Mouse (Mus musculus) MEL (cell line): Measurements from ENCODE around the gene Syt1. TPM values are rescaled to one million over a fixed set of nuclear protein-coding genes. Genes with fewer than 3 reads are reported as not detected.

Experiments used
- DNase-seq: peaks from one replicate; pipeline ENCODE4 v3.0.0; 2011; ENCODE audit warnings: low read depth, low spot score
- H3K27ac ChIP-seq: 2 replicates; pipeline ENCODE4 v1.5.1; 2012; ENCODE audit warnings: low read depth, mild to moderate bottlenecking, control low read depth, low read length, moderate library complexity; ENCODE audit not compliant: control insufficient read depth
- H3K27me3 ChIP-seq, 2 experiments: fragments of 150-350 bp in 1 of 2; sonication (generic) in 1 of 2; 2 replicates each; pipeline ENCODE4 v1.6.1; 2012; ENCODE audit warnings: low read length in 2 of 2, mild to moderate bottlenecking in 2 of 2, improper control_type of control experiment in 1 of 2, moderate library complexity in 1 of 2; ENCODE audit not compliant: insufficient read depth in 2 of 2, control insufficient read depth in 1 of 2
- H3K36me3 ChIP-seq, 2 experiments: 2 replicates each; pipeline ENCODE4 v1.6.1; 2012 to 2014; ENCODE audit warnings: low read length in 2 of 2, improper control_type of control experiment in 1 of 2, inconsistent platforms in 1 of 2, mild to moderate bottlenecking in 1 of 2; ENCODE audit not compliant: insufficient read depth in 2 of 2, control insufficient read depth in 1 of 2
- H3K4me1 ChIP-seq, 2 experiments: fragments of 150-350 bp in 1 of 2; sonication (generic) in 1 of 2; 2 replicates each; pipeline ENCODE4 v1.6.1; 2012; ENCODE audit warnings: low read length in 2 of 2, improper control_type of control experiment in 1 of 2, mild to moderate bottlenecking in 1 of 2; ENCODE audit not compliant: insufficient read depth in 2 of 2, control insufficient read depth in 1 of 2
- H3K4me3 ChIP-seq, 2 experiments: fragments of 150-350 bp in 1 of 2; sonication (generic) in 1 of 2; 2 replicates each; pipeline ENCODE4 v1.5.1; 2012; ENCODE audit warnings: low read depth in 2 of 2, low read length in 2 of 2, mild to moderate bottlenecking in 2 of 2, moderate library complexity in 2 of 2, control low read depth in 1 of 2, improper control_type of control experiment in 1 of 2; ENCODE audit not compliant: control insufficient read depth in 1 of 2, insufficient read depth in 1 of 2
- H3K79me2 ChIP-seq: 2 replicates; pipeline ENCODE4 v1.6.1; 2012; ENCODE audit warnings: mild to moderate bottlenecking, low read length, moderate library complexity; ENCODE audit not compliant: control insufficient read depth, poor library complexity, insufficient read depth
- H3K9ac ChIP-seq: 2 replicates; pipeline ENCODE4 v1.6.1; 2012; ENCODE audit warnings: low read depth, mild to moderate bottlenecking, control low read depth, low read length, moderate library complexity; ENCODE audit not compliant: control insufficient read depth, poor library complexity, severe bottlenecking
- H3K9me3 ChIP-seq: fragments of 150-350 bp; sonication (generic); replicated peaks from 2 replicates; pipeline ENCODE4 v1.6.1; 2012; ENCODE audit warnings: mild to moderate bottlenecking, low read length, improper control_type of control experiment, moderate library complexity; ENCODE audit not compliant: insufficient read depth
- POLR2AphosphoS2 ChIP-seq: IDR thresholded peaks from 2 replicates; pipeline ENCODE4 v1.6.1; 2011; ENCODE audit warnings: low read length, improper control_type of control experiment
- SIN3A ChIP-seq: IDR thresholded peaks from 2 replicates; pipeline ENCODE4 v1.6.1; 2012; ENCODE audit warnings: low read length, improper control_type of control experiment, inconsistent platforms
- polyA plus RNA-seq, 2 experiments: library from polyadenylated mRNA; stranded (reverse) in 1 of 2; unstranded in 1 of 2; fragments of >175 nt in 1 of 2; fragments of >200 nt in 1 of 2; gene quantifications; 2 replicates each; pipeline versions ENCODE4 v1.2.1 to v1.2.4; 2012; ENCODE audit warnings: low replicate concordance in 2 of 2, low read depth in 1 of 2; ENCODE audit not compliant: insufficient read length in 2 of 2, insufficient read depth in 1 of 2, missing spikeins in 1 of 2
- total RNA-seq: library from RNA; depleted of rRNA; stranded (reverse); fragments of 300-350 nt; gene quantifications from 2 replicates; pipeline ENCODE4 v1.2.3, GENCODE M21; 2012

Syt1 gene
- total and polyA plus RNA-seq, 3 experiments = not detected

GRCm38 (mm10) chr10:108448421-108448820 lies 562.4 kb downstream of the Syt1 start:
- H3K27ac ChIP-seq = no peak overlapping the region
- no peak for DNase-seq
- no peaks in the 10 kb centered on the region; a peak in 1 of 4 replicates for H3K27me3 ChIP-seq
- no peaks in the 10 kb centered on the region for H3K9me3 ChIP-seq
- no peak overlapping the region for H3K4me3 ChIP-seq
- peaks cover 0 to 3% of the 10 kb centered on the region in 2 experiments; a peak in 1 of 4 replicates for H3K36me3 ChIP-seq
- no peak overlapping the region for H3K9ac ChIP-seq
- H3K79me2 ChIP-seq = no peaks in the 10 kb centered on the region
- TF ChIP-seq POLR2AphosphoS2 = no peak
- TF ChIP-seq SIN3A = no peak
- peaks cover 0 to 3% of the 10 kb centered on the region in 2 experiments; a peak in 2 of 4 replicates for H3K4me1 ChIP-seq
